Mouse (Mus musculus) neural tube, embryonic 14.5 days (tissue): ENCODE measurements around the gene Mtrex. TPM values are rescaled to one million over a fixed set of nuclear protein-coding genes. Genes with fewer than 3 reads are reported as not detected.

Experiments
- ATAC-seq: fragments of 200-750 bp; cut with Nextera tagmentation; 2 replicates; pipeline ENCODE4 v1.8.0; 2017; ENCODE audit warnings: low read depth, mild to moderate bottlenecking, moderate TSS enrichment, moderate library complexity
- H3K27ac ChIP-seq: fragments of 300-500 bp; sonication (generic); 2 replicates; pipeline ENCODE4 v1.5.1; 2014; ENCODE audit warnings: low read depth, mild to moderate bottlenecking, control low read depth, low read length, moderate library complexity, mixed read lengths
- H3K27me3 ChIP-seq: fragments of 300-500 bp; sonication (generic); 2 replicates; pipeline ENCODE4 v1.6.1; 2014; ENCODE audit warnings: low read length; ENCODE audit not compliant: control insufficient read depth, insufficient read depth
- H3K36me3 ChIP-seq: fragments of 300-500 bp; sonication (generic); 2 replicates; pipeline ENCODE4 v1.6.1; 2014; ENCODE audit warnings: low read length, mixed read lengths; ENCODE audit not compliant: control insufficient read depth, insufficient read depth
- H3K4me1 ChIP-seq: fragments of 300-500 bp; sonication (generic); 2 replicates; pipeline ENCODE4 v1.6.1; 2014; ENCODE audit warnings: low read length; ENCODE audit not compliant: control insufficient read depth, insufficient read depth
- H3K4me2 ChIP-seq: fragments of 300-500 bp; sonication (generic); 2 replicates; pipeline ENCODE4 v1.6.1; 2014; ENCODE audit warnings: mild to moderate bottlenecking, low read depth, low read length, control low read depth
- H3K4me3 ChIP-seq: fragments of 300-500 bp; sonication (generic); 2 replicates; pipeline ENCODE4 v1.5.1; 2014; ENCODE audit warnings: low read depth, low read length, control low read depth, mixed read lengths
- H3K9ac ChIP-seq: fragments of 300-500 bp; sonication (generic); replicated peaks from 2 replicates; pipeline ENCODE4 v1.6.1; 2014; ENCODE audit warnings: low read depth, mild to moderate bottlenecking, control low read depth, low read length, mixed read lengths
- H3K9me3 ChIP-seq: fragments of 300-500 bp; sonication (generic); 2 replicates; pipeline ENCODE4 v1.6.1; 2016; ENCODE audit warnings: low read length; ENCODE audit not compliant: control insufficient read depth
- WGBS: fragments of 180-500 bp; shearing (Covaris S2); extraction: QIAGEN DNeasy Blood & Tissue Kit; methylation state at CpG from one replicate; pipeline ENCODE4 v1.1.7; 2014; 5-methylcytosine and 5-hydroxymethylcytosine counted together
- polyA plus RNA-seq: library from polyadenylated mRNA; unstranded; fragments of >200 nt; fragmentation: Nextera tagmentation; extraction: Ambion mirVana; gene quantifications from 2 replicates; pipeline ENCODE4 v1.2.1, GENCODE M21; 2014

The Mtrex gene
- polyA plus RNA-seq: 66.8 and 79.0 TPM in 2 replicates

- WGBS: under 1% methylated on average over 57 of the region's 57 CpGs
- ATAC-seq: peak; percentile 99
- H3K27ac ChIP-seq: peak within 1 kb of the TSS; percentile 73
- peaks cover 18% of the 10 kb centered on the region for H3K4me1 ChIP-seq
- no peaks in the 10 kb centered on the region; the same call in 1 of the 2 replicates for H3K27me3 ChIP-seq
- peak within 1 kb of the TSS; percentile 70 for H3K9ac ChIP-seq
- H3K4me3 ChIP-seq: peak within 1 kb of the TSS; percentile 81
- peaks cover 7% of the 10 kb centered on the region; the same call in 1 of the 2 replicates for H3K36me3 ChIP-seq
- peak within 1 kb of the TSS; percentile 61 for H3K4me2 ChIP-seq
- H3K9me3 ChIP-seq: no peaks in the 10 kb centered on the region
These were observed at the start of gene Mtrex, which contains the start of gene Dhx29 for GRCm38 (mm10) chr13:112927287-112928001. Mtrex (minus strand) TSS chr13:112927398. Dhx29 (plus strand) TSS chr13:112927454.

GRCm38 (mm10) chr13:112976720-112977119 lies 49.5 kb upstream of the Mtrex start:
- Histone ChIP-seq H3K27me3 (no peaks in the 10 kb centered on the region), H3K9ac (no peak overlapping the region), H3K9me3 (no peaks in the 10 kb centered on the region), H3K4me3 (no peak overlapping the region), H3K4me1 (no peaks in the 10 kb centered on the region), H3K4me2 (no peak overlapping the region), H3K27ac (no peak overlapping the region), H3K36me3 (no peaks in the 10 kb centered on the region)
- no peak for ATAC-seq
- 49% methylated on average over 10 of the region's 10 CpGs for WGBS

GRCm38 (mm10) chr13:112967267-112967666 lies 40.1 kb upstream of the Mtrex start:
- Histone ChIP-seq H3K27me3 (no peaks in the 10 kb centered on the region), H3K4me3 (no peak overlapping the region), H3K4me1 (no peaks in the 10 kb centered on the region), H3K4me2 (no peak overlapping the region), H3K27ac (no peak overlapping the region), H3K9ac (no peak overlapping the region), H3K9me3 (no peaks in the 10 kb centered on the region), H3K36me3 (peaks cover 30% of the 10 kb centered on the region)
- 96% methylated on average over 5 of the region's 5 CpGs for WGBS
- ATAC-seq: no peak

GRCm38 (mm10) chr13:112964421-112964820 lies 37.2 kb upstream of the Mtrex start:
- Histone ChIP-seq H3K4me2 (no peak overlapping the region), H3K27me3 (no peaks in the 10 kb centered on the region), H3K27ac (no peak overlapping the region), H3K36me3 (peaks cover 36% of the 10 kb centered on the region), H3K9me3 (no peaks in the 10 kb centered on the region), H3K4me3 (no peak overlapping the region), H3K9ac (no peak overlapping the region), H3K4me1 (no peaks in the 10 kb centered on the region)
- 93% methylated on average over 12 of the region's 12 CpGs for WGBS
- no peak for ATAC-seq

GRCm38 (mm10) chr13:112963081-112963480 lies 35.9 kb upstream of the Mtrex start:
- Histone ChIP-seq H3K4me2 (no peak overlapping the region), H3K9ac (no peak overlapping the region), H3K9me3 (no peaks in the 10 kb centered on the region), H3K27ac (no peak overlapping the region), H3K4me1 (no peaks in the 10 kb centered on the region), H3K36me3 (peaks cover 36% of the 10 kb centered on the region), H3K27me3 (no peaks in the 10 kb centered on the region), H3K4me3 (no peak overlapping the region)
- no peak for ATAC-seq
- WGBS: 88% methylated on average over 5 of the region's 5 CpGs

GRCm38 (mm10) chr13:112954067-112954466 lies 26.9 kb upstream of the Mtrex start:
- Histone ChIP-seq H3K4me2 (no peak overlapping the region), H3K27ac (no peak overlapping the region), H3K9me3 (no peaks in the 10 kb centered on the region), H3K27me3 (no peaks in the 10 kb centered on the region), H3K36me3 (peaks cover 54% of the 10 kb centered on the region), H3K4me1 (no peaks in the 10 kb centered on the region), H3K4me3 (no peak overlapping the region), H3K9ac (no peak overlapping the region)
- 91% methylated on average over 8 of the region's 8 CpGs for WGBS
- ATAC-seq: no peak

GRCm38 (mm10) chr13:112945900-112946299 lies 18.7 kb upstream of the Mtrex start:
- no peaks in the 10 kb centered on the region for H3K4me1 ChIP-seq
- no peak overlapping the region for H3K27ac ChIP-seq
- H3K27me3 ChIP-seq: no peaks in the 10 kb centered on the region
- peaks cover 61% of the 10 kb centered on the region for H3K36me3 ChIP-seq
- no peak overlapping the region for H3K9ac ChIP-seq
- no peak overlapping the region for H3K4me2 ChIP-seq
- H3K4me3 ChIP-seq: no peak overlapping the region
- WGBS: 87% methylated on average over 6 of the region's 6 CpGs
- no peaks in the 10 kb centered on the region for H3K9me3 ChIP-seq
- no peak for ATAC-seq

GRCm38 (mm10) chr13:112945312-112945711 lies 18.1 kb upstream of the Mtrex start:
- no peak overlapping the region for H3K4me3 ChIP-seq
- no peaks in the 10 kb centered on the region for H3K4me1 ChIP-seq
- H3K4me2 ChIP-seq: no peak overlapping the region
- no peaks in the 10 kb centered on the region for H3K9me3 ChIP-seq
- WGBS: 93% methylated on average over 9 of the region's 9 CpGs
- no peak overlapping the region for H3K27ac ChIP-seq
- H3K9ac ChIP-seq: no peak overlapping the region
- H3K27me3 ChIP-seq: no peaks in the 10 kb centered on the region
- H3K36me3 ChIP-seq: peaks cover 55% of the 10 kb centered on the region
- no peak for ATAC-seq

GRCm38 (mm10) chr13:112941879-112942330 lies 14.7 kb upstream of the Mtrex start:
- Histone ChIP-seq H3K4me2 (no peak overlapping the region), H3K27ac (no peak overlapping the region), H3K9me3 (no peaks in the 10 kb centered on the region), H3K4me3 (no peak overlapping the region), H3K27me3 (no peaks in the 10 kb centered on the region), H3K9ac (no peak overlapping the region), H3K36me3 (peaks cover 44% of the 10 kb centered on the region), H3K4me1 (no peaks in the 10 kb centered on the region)
- ATAC-seq: no peak
- WGBS: 75% methylated on average over 15 of the region's 15 CpGs
